Mouse (Mus musculus): ENCODE results near the gene Map3k3.
"Not testable (repeated sequence)": the region's sequence is repeated elsewhere in the genome, so short reads cannot be mapped to it uniquely, and the experiment has no call there.

The Map3k3 gene

DNA sequence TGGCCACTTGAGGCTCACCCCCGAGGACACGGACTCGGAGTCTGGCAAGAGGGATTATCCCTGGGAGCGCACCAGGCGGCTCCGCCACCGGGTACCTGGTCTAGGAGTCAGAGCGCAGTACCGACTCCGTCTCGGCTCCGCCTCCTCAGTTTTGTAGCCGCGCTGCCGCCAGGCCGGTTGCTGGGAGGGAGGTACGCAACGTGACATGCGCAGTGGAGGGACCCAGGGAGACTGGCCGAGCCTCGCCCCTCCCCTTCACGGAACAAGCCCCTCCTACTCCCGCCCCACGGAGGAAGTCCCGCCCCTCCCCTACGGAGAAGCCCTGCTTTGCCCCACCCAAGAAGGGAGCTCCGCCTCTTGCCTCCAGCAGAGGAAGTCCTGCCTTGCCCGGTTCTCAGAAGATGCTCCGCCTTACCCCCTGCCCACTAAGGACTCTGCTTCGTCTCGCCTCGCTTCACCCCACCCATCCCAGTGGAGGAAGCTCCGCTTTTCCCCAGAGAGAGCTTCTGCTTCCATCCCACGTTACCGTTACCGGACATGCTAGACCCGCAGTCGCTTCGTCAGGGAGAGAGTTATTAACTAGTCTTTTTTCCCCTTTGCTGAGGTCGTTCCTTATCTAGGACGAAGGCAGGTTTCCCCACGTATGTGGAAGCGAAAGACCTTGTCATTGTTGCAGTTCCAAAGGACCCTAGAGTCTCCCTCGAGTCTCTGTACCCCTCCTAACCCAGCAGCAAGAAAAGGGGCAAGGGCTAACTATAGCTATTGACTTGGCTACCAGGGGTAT lies 109.2 kb downstream of the Map3k3 start:
- DNase-seq: peak; percentile 97 to 98

GRCm38 (mm10) chr11:106194155-106194541 lies 109.7 kb downstream of the Map3k3 start:
- DNase-seq: no peak

GRCm38 (mm10) chr11:106194891-106195290 lies 110.5 kb downstream of the Map3k3 start:
- DNase-seq: no peak

DNA sequence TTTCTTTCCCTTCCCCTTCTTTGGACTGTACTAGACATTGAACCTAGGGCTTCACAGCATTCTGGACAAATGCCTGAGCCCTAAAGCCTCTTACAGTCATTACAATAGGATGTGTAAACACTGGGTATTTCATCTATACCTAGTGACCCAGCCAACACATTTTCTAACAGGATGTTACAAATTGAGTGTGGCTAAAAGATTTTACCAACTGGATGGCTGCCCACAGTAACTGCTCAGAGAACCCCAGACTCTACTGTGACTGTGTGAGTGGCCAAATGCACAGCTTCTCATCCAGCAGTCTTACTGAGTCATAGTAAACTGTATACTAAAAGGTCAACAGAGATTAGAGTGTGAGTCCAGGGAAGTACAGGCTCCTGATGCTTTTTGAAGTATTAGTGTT lies 110.9 kb downstream of the Map3k3 start:
- no peak for DNase-seq

DNA sequence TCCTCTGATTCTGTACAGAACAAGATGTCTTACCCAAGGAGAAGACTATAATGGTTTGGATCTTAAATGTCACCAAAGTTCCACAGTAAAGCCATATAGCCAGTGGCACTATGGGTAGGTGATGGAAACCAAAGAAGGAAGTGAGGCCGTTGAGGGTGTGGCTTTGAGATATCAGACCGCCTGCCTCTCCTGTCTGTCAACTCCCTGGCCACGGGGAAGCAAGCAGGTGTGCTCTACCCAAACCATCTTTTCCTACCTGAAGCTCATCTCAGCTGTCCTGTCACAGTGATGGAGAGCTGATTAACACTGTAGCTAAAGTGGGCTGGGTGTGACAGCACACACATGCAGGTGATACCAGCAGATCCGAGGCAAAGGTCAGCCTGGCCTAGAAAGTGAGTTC lies 113.9 kb downstream of the Map3k3 start:
- no peak for DNase-seq

DNA sequence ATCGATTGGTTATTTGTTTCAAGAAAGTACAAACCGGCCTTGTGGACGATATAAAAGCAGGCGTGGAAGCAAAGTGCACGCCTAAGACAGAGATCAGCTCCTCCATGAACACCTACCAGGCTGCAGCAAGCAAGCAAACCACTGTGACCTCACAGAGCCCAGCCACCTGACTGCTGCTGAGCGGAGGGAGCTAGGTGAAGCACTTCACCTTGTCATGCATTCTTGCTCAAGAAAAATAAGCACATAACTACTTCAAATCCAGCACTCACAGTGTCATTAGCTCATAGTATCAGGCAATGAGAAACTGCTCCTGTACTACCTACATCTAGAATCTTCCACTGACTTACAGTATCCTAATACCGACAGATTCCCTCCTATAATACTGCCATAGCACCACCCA lies 115.6 kb downstream of the Map3k3 start:
- DNase-seq: not testable (repeated sequence)

DNA sequence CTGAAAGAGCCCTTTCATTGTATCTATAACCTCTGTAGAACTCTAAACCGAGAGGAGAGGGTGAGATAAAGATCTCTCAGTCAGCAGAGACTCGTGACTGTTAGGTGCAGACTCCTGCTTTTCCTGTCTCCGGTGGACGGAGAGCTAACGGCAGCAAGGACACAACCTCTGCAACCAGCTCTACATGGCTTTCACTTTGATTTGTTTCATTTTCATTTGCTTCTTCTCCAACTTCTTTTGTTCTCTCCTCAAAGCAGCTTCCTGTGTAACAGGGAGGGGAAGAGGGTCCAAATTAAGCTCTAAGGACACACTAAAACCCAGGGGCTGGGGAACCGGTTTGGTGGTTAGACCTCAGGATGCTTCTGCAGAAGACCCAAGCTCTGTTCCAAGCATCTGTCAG lies 116.3 kb downstream of the Map3k3 start:
- DNase-seq: no peak

GRCm38 (mm10) chr11:106201337-106202122 lies 117.1 kb downstream of the Map3k3 start:
- DNase-seq: no peak

- DNase-seq: no peak
Measured at GRCm38 (mm10) chr11:106202123-106202465, 117.7 kb downstream of the Map3k3 start, which contains the start of gene Strada. Strada (minus strand) TSS chr11:106202168.
